Mouse (Mus musculus) thymus, adult 2 months (tissue): Measurements from ENCODE around the gene Flt4. TPM values are rescaled to one million over a fixed set of nuclear protein-coding genes. Genes with fewer than 3 reads are reported as not detected.
"Not testable (repeated sequence)": the region's sequence is repeated elsewhere in the genome, so short reads cannot be mapped to it uniquely, and the experiment has no call there.

Experiments
- DNase-seq: peaks from one replicate; pipeline ENCODE4 v3.0.0; 2021
- H3K27ac ChIP-seq: fragments of 200-500 bp; 2 replicates; pipeline ENCODE4 v1.5.1; 2012; ENCODE audit warnings: low read length, control low read depth; ENCODE audit not compliant: control insufficient read depth, insufficient read depth
- H3K27me3 ChIP-seq: fragments of 200-500 bp; 2 replicates; pipeline ENCODE4 v1.6.1; 2012; ENCODE audit warnings: mild to moderate bottlenecking, low read length, moderate library complexity, mixed read lengths; ENCODE audit not compliant: control insufficient read depth, insufficient read depth
- H3K36me3 ChIP-seq: fragments of 200-500 bp; 2 replicates; pipeline ENCODE4 v1.6.1; 2012; ENCODE audit warnings: mild to moderate bottlenecking, low read length, moderate library complexity; ENCODE audit not compliant: control insufficient read depth, insufficient read depth
- H3K4me1 ChIP-seq: fragments of 200-500 bp; replicated peaks from 2 replicates; pipeline ENCODE4 v1.6.1; 2012; ENCODE audit warnings: low read length; ENCODE audit not compliant: control insufficient read depth, insufficient read depth
- H3K4me3 ChIP-seq: fragments of 200-500 bp; 2 replicates; pipeline ENCODE4 v1.5.1; 2012; ENCODE audit warnings: mild to moderate bottlenecking, low read length, control low read depth, moderate library complexity; ENCODE audit not compliant: control insufficient read depth, insufficient read depth
- CTCF ChIP-seq: fragments of 200-500 bp; IDR thresholded peaks from 2 replicates; pipeline ENCODE4 v1.5.1; 2012; ENCODE audit warnings: mild to moderate bottlenecking, control low read depth, low read length, moderate library complexity, borderline replicate concordance; ENCODE audit not compliant: control insufficient read depth, poor library complexity, insufficient read depth; ENCODE audit errors: extremely low read depth
- POLR2A ChIP-seq: fragments of 200-500 bp; IDR thresholded peaks from 2 replicates; pipeline ENCODE4 v1.6.1; 2012; ENCODE audit warnings: mild to moderate bottlenecking, low read length, control low read depth, moderate library complexity; ENCODE audit not compliant: control insufficient read depth, poor library complexity, insufficient read depth; ENCODE audit errors: extremely low read depth
- WGBS: fragments of 180-500 bp; shearing (Covaris S2); methylation state at CpG from one replicate; pipeline ENCODE4 v1.1.7; 2018; 5-methylcytosine and 5-hydroxymethylcytosine counted together
- polyA plus RNA-seq: library from polyadenylated mRNA; depleted of rRNA; stranded (reverse); fragments of >200 nt; gene quantifications from 2 replicates; pipeline ENCODE4 v1.2.3, GENCODE M21; 2012; rRNA removed

Flt4 gene
- polyA plus RNA-seq = 1.2 and 1.4 TPM in 2 replicates

DNA sequence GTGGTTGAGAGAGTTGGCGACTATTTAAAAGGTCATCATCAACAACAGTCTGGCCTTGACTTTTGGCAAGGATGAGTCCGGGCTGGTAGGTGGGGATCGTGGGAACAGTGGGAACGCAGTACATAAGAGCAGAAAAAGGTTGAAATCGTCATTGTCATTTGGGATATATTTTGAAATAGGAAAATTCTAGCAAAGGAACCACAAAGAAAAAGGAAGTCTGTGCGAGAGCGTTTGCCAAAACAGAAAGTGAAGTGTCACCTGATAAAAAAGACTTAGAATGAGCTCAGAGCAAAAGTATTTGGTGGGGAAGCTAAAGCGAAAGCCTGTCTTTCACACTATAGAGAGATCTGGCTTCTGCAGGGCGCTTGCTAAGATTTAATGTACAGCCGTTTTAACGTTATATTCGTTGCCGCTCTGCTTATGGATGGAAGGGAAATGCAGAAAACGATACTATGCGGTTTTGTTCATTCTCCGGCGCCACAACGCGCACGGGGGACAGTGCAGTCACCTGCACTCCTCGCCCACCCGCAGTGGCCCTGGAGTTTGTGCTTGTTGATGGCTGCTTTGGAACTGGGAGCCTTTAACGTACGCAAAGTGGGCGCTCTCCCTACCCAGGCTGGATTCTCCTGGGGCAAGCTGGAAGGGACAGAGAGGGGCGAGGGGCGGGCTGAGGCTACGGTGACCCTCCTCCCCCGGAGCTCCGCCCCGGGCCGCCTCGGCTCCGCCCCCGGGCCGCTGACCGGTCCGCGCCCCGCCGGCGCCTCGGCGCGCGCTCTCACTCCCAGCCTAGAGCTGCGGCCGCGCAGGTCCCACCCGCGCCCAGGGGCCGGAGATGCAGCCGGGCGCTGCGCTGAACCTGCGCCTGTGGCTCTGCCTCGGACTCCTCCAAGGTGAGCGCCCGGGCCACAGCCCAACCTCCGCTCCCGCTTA lies at the start of gene Flt4:
Gene Flt4 (plus strand): TSS at position 326 of the 930 bp plus-strand sequence.
- H3K36me3 ChIP-seq, H3K4me1 ChIP-seq, DNase-seq, H3K27me3 ChIP-seq, H3K27ac ChIP-seq: not testable (repeated sequence)
- 2% methylated on average over 52 of the region's 61 CpGs for WGBS
- H3K4me3 ChIP-seq = peak within 1 kb of the TSS; percentile 41

GRCm38 (mm10) chr11:49575054-49575453 lies 34.0 kb upstream of the Flt4 start:
- not testable (repeated sequence) for H3K36me3 ChIP-seq, H3K4me3 ChIP-seq, H3K27ac ChIP-seq, H3K4me1 ChIP-seq, H3K27me3 ChIP-seq, DNase-seq
- 45% methylated on average over 2 of the region's 2 CpGs for WGBS

DNA sequence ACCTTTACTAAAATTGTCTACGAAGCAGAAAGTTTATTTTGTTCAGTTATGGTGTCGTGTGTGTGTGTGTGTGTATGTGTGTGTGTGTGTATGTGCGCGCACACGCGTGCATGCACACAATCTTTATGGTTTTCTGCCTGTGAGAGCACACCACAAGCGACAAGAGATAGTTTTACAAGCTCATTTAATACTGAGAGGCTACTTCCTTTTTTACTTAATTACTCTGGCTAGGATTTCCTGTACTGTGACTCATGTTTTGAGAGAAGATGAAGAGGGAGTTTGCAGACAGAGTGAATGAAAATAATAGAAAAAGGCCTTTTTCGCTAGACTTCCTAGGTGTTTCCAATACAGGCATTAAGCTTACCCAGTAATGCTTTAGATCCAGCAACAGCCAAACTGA lies 28.6 kb upstream of the Flt4 start:
- not testable (repeated sequence) for H3K4me3 ChIP-seq, H3K27ac ChIP-seq
- WGBS = 12% methylated on average over 8 of the region's 8 CpGs

GRCm38 (mm10) chr11:49590213-49590612 lies 18.9 kb upstream of the Flt4 start:
- H3K27ac ChIP-seq = no peak overlapping the region
- no peaks in the 10 kb centered on the region for H3K36me3 ChIP-seq
- no peaks in the 10 kb centered on the region for H3K4me1 ChIP-seq
- WGBS = 93% methylated on average over 18 of the region's 19 CpGs
- DNase-seq = no peak
- no peak overlapping the region for H3K4me3 ChIP-seq
- TF ChIP-seq POLR2A = no peak
- no peak for TF ChIP-seq CTCF
- no peaks in the 10 kb centered on the region for H3K27me3 ChIP-seq

More for the DNA sequence above, 28.6 kb upstream of the Flt4 start:
- H3K36me3 ChIP-seq, H3K27me3 ChIP-seq, H3K4me1 ChIP-seq, DNase-seq: not testable (repeated sequence)

- WGBS = 76% methylated on average over 2 of the region's 2 CpGs
- DNase-seq, H3K4me3 ChIP-seq, H3K27ac ChIP-seq, H3K27me3 ChIP-seq, H3K4me1 ChIP-seq, H3K36me3 ChIP-seq: not testable (repeated sequence)
These were observed 11.9 kb upstream of the Flt4 start for GRCm38 (mm10) chr11:49597149-49597548.

- not testable (repeated sequence) for H3K4me3 ChIP-seq, DNase-seq, H3K27ac ChIP-seq, H3K27me3 ChIP-seq, H3K36me3 ChIP-seq, H3K4me1 ChIP-seq
- WGBS = 93% methylated on average over 5 of the region's 5 CpGs
These were observed 757 bp upstream of the Flt4 start for GRCm38 (mm10) chr11:49608306-49608705.

DNA sequence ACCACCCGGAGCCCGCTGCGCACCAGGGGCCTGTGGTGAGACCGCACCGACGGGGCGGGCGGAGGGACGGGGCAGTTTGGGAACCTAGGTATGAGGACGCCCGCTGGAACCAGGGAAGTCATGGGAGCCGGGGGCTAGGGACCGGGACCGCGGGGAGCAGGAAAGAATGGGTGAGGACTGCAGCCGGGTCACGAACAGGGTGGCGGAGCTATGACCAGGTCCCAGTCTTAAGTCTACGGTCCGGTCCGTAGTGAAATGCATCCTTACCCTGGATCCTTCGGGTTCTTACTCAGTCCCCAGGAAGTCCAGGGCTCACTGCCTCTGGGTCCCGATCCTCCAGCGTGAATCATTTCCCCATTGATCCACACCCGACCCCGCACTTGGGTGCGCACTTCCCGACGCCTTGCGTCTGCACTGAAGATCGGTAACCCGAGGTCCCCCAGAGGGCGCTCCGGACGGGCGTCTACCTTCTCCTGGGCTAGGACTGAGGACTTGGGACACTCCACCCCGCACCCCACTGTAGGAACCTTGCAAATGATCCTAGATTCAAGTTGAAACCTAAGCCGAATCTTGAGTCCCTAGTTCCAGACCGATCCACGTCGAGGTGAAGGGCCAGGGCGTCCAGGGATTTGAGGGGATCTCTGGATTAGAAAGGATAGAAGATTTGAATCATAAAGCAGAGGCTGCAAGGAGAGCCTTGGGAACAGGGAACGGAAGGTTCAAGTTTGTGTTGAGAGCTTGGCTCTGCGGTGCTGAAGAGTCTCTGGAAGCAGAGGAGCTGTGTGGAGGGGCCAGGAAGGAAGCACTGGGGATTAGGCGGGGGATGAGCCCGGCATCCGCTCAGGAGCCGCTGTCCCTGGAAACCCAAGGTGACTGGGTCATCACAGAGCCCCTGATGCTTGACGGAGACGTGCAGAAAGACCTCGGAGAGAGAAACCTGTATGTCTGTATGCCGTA lies 1.1 kb downstream of the Flt4 start:
- H3K27ac ChIP-seq, DNase-seq, H3K27me3 ChIP-seq, H3K36me3 ChIP-seq, H3K4me1 ChIP-seq: not testable (repeated sequence)
- WGBS = 5% methylated on average over 52 of the region's 52 CpGs
- peak overlapping the region; percentile 41 for H3K4me3 ChIP-seq

DNA sequence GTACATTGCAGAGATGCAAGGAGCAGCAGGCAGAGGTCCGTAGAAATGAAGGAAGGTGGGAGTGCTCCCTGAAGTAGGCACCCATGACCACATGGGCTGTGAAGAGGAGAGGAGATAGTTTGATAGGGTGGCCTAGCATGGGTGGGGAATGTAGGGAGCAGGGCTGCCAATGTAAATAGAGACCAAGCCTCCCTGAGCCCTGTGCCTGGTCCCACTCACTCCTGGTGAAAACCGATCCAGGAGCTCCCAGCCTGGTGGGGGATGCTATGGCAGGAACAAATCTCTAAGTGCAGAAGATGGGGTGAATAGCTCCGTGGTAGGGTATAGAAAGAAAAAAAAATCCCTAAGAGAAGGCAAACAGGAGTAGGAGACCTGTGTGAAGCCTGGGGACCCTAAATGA lies 2.3 kb downstream of the Flt4 start:
- DNase-seq, H3K4me3 ChIP-seq, H3K4me1 ChIP-seq, H3K27me3 ChIP-seq, H3K27ac ChIP-seq, H3K36me3 ChIP-seq: not testable (repeated sequence)
- 82% methylated on average over 3 of the region's 3 CpGs for WGBS
